8 mouse cellular contexts compared by ENCODE assay signal in genomic region chr8:69271203-69271554, GRCm38 (mm10). TPM values are rescaled to one million over a fixed set of nuclear protein-coding genes. Genes with fewer than 3 reads are reported as not detected.
DNase-seq lines count a peak whose midpoint lies in the region; ATAC-seq and TF ChIP-seq lines count a peak whose summit lies in the region.

No protein-coding gene starts in this region.

- no peaks in the 10 kb centered on the region for H3K79me2 ChIP-seq in C2C12 (ENCODE audit: control insufficient read depth, insufficient read depth)

- H3K4me1 ChIP-seq in heart, embryonic 10.5 days: 0 out of 2 replicates have a peak, but pooled peaks cover 15% of the 10 kb centered on the region
- peaks cover 15% of the 10 kb centered on the region for H3K4me1 ChIP-seq in forebrain, embryonic 13.5 days
- peaks cover 0 to 7% of the 10 kb centered on the region in 2 experiments; a peak in 1 of 4 replicates for H3K4me1 ChIP-seq in liver, embryonic 14.5 days (replicated peaks; ENCODE audit: control insufficient read depth in 2 of 2, insufficient read depth in 2 of 2, low read length in 1 of 2)

- peak overlapping the region; percentile 88 for H3K27ac ChIP-seq in heart, embryonic 10.5 days
- peak overlapping the region; percentile 90 for H3K27ac ChIP-seq in forebrain, embryonic 13.5 days
- H3K27ac ChIP-seq in liver, embryonic 14.5 days: no peak overlapping the region

- H3K9ac ChIP-seq in forebrain, embryonic 13.5 days: peak overlapping the region; percentile 88
- peak overlapping the region; percentile 51; the same call in 1 of the 2 replicates for H3K9ac ChIP-seq in liver, embryonic 14.5 days (replicated peaks)

- TF ChIP-seq EP300 in liver, embryonic 14.5 days (IDR thresholded peaks at IDR 0.05; ENCODE audit: low read depth): no peak

- no peaks in the 10 kb centered on the region for H3K9me3 ChIP-seq in heart, embryonic 10.5 days
- peaks cover 11% of the 10 kb centered on the region for H3K9me3 ChIP-seq in forebrain, embryonic 13.5 days (replicated peaks)
- no peaks in the 10 kb centered on the region for H3K9me3 ChIP-seq in liver, embryonic 14.5 days (ENCODE audit: control insufficient read depth, low read length)

- H3K79me3 ChIP-seq in C2C12 (ENCODE audit: low read depth): no peaks in the 10 kb centered on the region

- H3K4me3 ChIP-seq in heart, embryonic 10.5 days: peak overlapping the region; percentile 73
- H3K4me3 ChIP-seq in C2C12 (ENCODE audit: insufficient read depth, poor library complexity, severe bottlenecking): no peak overlapping the region
- peak overlapping the region; percentile 71 for H3K4me3 ChIP-seq in forebrain, embryonic 13.5 days
- peak overlapping the region; percentile 57 to 68 for H3K4me3 ChIP-seq in liver, embryonic 14.5 days (ENCODE audit: insufficient read depth in 1 of 2, low read depth in 2 of 2, low read length in 2 of 2)

- H3ac ChIP-seq in C2C12 (ENCODE audit: control insufficient read depth, insufficient read length, low read depth): peak overlapping the region; percentile 66

- peak; percentile 91 for ATAC-seq in forebrain, embryonic 13.5 days
- peak; percentile 42; the same call in 1 of the 2 replicates for ATAC-seq in liver, embryonic 14.5 days (ENCODE audit: insufficient read depth)

- TF ChIP-seq CTCF in C2C12 (IDR thresholded peaks at IDR 0.05; ENCODE audit: control insufficient read depth, insufficient read depth, insufficient read length): no peak
- TF ChIP-seq CTCF in liver, embryonic 14.5 days (IDR thresholded peaks at IDR 0.05; ENCODE audit: low read depth): no peak

- no peaks in the 10 kb centered on the region for H3K27me3 ChIP-seq in heart, embryonic 10.5 days (ENCODE audit: insufficient read depth, poor library complexity, severe bottlenecking)
- no peaks in the 10 kb centered on the region for H3K27me3 ChIP-seq in C2C12 (ENCODE audit: control insufficient read depth, insufficient read depth, insufficient read length)
- H3K27me3 ChIP-seq in forebrain, embryonic 13.5 days: no peaks in the 10 kb centered on the region
- H3K27me3 ChIP-seq in liver, embryonic 14.5 days (ENCODE audit: control insufficient read depth, insufficient read depth, low read length): no peaks in the 10 kb centered on the region

- peaks cover 12% of the 10 kb centered on the region; the same call in 1 of the 2 replicates for H3K36me3 ChIP-seq in heart, embryonic 10.5 days
- no peaks in the 10 kb centered on the region for H3K36me3 ChIP-seq in C2C12 (ENCODE audit: control insufficient read depth, insufficient read depth)
- peaks cover 21% of the 10 kb centered on the region for H3K36me3 ChIP-seq in forebrain, embryonic 13.5 days (ENCODE audit: poor library complexity, severe bottlenecking)
- no peaks in the 10 kb centered on the region for H3K36me3 ChIP-seq in liver, embryonic 14.5 days (replicated peaks; ENCODE audit: control insufficient read depth, insufficient read depth, low read depth)

- DNase-seq in heart, embryonic 10.5 days (ENCODE audit: low spot score): no peak
- no peak for DNase-seq in heart, adult 9 months (ENCODE audit: low spot score in 2 of 2)
- peak in 1 of 3 experiments; percentile 2 for DNase-seq in liver, embryonic 14.5 days (ENCODE audit: low read depth in 3 of 3, low spot score in 3 of 3)
- DNase-seq in adrenal gland, postnatal 10 days: no peak
- no peak for DNase-seq in ovary, postnatal 10 days (ENCODE audit: low spot score)
- no peak for DNase-seq in gastrocnemius, postnatal 25 days

- peak overlapping the region; percentile 62 for H3K4me2 ChIP-seq in forebrain, embryonic 13.5 days
- peak overlapping the region; percentile 64 for H3K4me2 ChIP-seq in liver, embryonic 14.5 days (ENCODE audit: low read depth)

- WGBS in heart, embryonic 10.5 days: 15% methylated on average over 6 of the region's 6 CpGs
- WGBS in forebrain, embryonic 13.5 days: 13% methylated on average over 6 of the region's 6 CpGs
- WGBS in liver, embryonic 14.5 days (ENCODE audit: insufficient replicate concordance): 15% methylated on average over 6 of the region's 6 CpGs

TF ChIP-seq in C2C12, 6 proteins besides CTCF, POLR2A, EP300 and RAD21:
- TF ChIP-seq CEBPB (IDR thresholded peaks at IDR 0.05; ENCODE audit: low read depth) (no peak), USF1 (IDR thresholded peaks at IDR 0.05; ENCODE audit: low read depth) (no peak), MAX (IDR thresholded peaks at IDR 0.05) (no peak), MYOD1 (IDR thresholded peaks at IDR 0.05; ENCODE audit: control insufficient read depth, insufficient read length, low read depth) (no peak), MYOG (IDR thresholded peaks at IDR 0.05; ENCODE audit: control insufficient read depth, extremely low read depth, insufficient read length) (no peak), FOSL1 (IDR thresholded peaks at IDR 0.05; ENCODE audit: insufficient read depth, low read length, poor library complexity, severe bottlenecking) (no peak)
TF ChIP-seq in C2C12: peak in this region for 0.

RNA-seq across cellular contexts. Expression of gene D130040H23Rik, which starts 0.3 kb away (rescaled TPM):
- polyA plus RNA-seq in heart, embryonic 10.5 days (2016; fragmentation: Nextera tagmentation; extraction: Ambion mirVana): 3.7 and 5.6 TPM in 2 replicates
- polyA plus RNA-seq in C2C12 (2012; fragmentation: generic; extraction: Trizol): 0.13 TPM
- 11.1 and 12.0 TPM in 2 replicates for polyA plus RNA-seq in forebrain, embryonic 13.5 days (2015; fragmentation: Nextera tagmentation; extraction: Ambion mirVana)
- polyA plus RNA-seq in liver, embryonic 14.5 days (2012; rRNA removed): 0.22 and 0.57 TPM in 2 replicates
- polyA plus RNA-seq in liver, embryonic 14.5 days (2014; fragmentation: Nextera tagmentation; extraction: Ambion mirVana): 0.56 and 0.75 TPM in 2 replicates
- 10 to 100 TPM in 1 of 2 experiments, 1 to 10 TPM in 1; 6.0 to 10.9 TPM for total RNA-seq in adrenal gland, postnatal 10 days (2021)
- under 1 TPM; 0.67 to 0.80 TPM for total RNA-seq in gastrocnemius, postnatal 25 days (2021)
